Mouse (Mus musculus) layer of hippocampus, adult 9-11 months (tissue): ENCODE data around the gene Srpk2.
"Not testable (repeated sequence)": the region's sequence is repeated elsewhere in the genome, so short reads cannot be mapped to it uniquely, and the experiment has no call there.

Source experiments
- DNase-seq: peaks from one replicate; pipeline ENCODE4 v3.0.0; 2022

Gene Srpk2

DNA sequence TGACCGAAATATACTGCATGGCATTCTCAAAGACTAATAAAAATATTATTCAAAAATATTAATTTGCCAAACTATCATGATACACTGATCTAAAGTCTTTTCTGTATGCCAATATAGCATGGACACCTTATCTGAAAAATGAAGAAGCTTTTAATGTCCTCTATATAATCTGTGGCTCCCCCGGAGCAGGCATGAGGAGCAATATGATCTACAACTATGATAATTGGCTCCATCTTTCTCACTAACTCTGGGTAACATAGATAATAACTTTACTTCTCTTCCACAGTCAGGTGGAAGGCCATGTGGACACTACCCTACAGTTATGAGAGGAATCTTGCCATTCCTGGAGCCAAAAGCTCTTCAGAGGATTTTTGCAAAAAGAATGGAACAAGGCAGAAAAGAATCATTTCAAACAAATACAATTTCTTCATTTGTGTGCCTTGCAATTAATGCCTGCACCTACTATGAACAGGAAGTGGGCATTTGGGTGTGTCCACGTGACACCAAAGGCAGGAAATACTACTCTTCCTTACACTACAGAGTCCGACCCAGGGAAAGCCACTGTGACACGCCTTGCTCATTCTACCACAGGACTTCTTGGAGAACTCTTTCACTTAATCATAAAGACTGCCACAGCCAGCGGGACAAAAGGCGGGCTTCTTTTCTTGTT, 80.2 kb downstream of the Srpk2 start:
- no peak for DNase-seq

DNA sequence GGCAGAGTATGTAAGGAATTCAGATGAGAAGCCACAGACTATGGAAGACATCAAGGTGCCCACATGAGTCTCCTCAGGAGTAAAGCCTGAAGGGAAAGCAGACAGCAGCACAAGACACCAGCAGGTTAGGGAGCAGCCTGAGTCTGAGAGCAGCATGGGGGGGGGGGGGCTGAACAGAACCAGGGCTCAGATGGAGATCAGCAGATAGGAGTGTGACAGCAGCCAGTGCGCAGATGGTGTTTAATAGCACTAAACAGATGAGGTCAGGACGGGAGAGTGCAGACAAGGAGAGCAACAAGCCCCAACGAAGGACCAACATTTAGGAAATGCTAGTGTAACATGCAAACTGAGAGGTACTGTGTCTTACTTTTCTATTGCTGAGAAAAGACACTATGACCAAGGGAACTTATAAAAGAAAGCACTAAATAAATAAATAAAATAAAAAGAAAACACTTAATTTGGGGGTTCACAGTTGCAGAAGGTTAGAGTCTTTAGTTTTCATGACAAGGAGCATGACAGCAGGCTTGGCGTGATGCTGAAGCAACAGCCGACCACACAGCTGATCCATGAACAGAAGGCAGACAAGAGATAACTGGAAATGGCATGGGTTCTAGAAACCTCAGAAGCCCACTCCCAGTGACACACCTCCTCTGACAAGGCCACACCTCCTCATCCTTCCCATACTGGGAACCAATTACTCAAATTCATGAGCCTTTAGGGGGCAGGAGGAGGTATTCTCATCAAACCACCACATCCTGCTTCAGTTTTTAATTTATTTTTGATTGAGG, 84.5 kb downstream of the Srpk2 start:
- DNase-seq, result no peak

DNA sequence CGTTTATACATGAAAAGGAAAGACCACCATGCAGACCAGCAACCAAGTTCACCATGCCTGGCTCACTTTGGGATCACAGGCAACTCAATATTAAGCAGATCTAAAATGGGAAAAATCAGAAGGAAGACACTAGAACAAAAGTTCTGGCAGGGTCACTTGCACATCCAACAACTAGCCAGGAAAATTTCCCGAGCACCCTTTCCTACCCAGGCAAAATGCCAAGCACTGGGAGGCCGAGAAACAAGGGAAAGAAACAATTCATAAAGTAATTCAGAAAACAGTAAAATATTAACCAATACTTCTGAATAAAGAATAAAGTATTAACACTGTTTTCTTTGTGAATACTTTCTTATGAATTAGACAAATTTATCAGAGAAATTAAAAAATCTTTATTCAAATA, 85.2 kb downstream of the Srpk2 start:
- DNase-seq, result no peak

DNA sequence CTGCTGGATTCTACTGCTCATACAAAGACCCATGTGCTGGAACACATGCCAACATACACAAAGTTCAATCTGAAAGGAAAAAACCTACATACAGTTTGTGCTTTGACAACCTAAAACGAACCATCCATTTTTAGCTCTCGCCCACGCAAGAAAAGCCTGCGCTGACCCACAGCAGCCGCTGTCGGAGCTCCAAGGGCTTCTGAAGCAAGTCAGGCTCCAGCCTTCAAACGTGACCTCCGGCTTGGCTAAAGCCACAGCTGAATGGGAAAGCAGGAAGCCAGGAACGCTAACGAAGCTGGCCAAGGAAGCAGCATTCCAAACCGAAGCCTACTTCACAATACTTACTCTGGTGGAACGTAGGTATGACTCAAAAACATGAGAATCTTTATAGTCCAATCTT, 85.9 kb downstream of the Srpk2 start:
- no peak for DNase-seq

DNA sequence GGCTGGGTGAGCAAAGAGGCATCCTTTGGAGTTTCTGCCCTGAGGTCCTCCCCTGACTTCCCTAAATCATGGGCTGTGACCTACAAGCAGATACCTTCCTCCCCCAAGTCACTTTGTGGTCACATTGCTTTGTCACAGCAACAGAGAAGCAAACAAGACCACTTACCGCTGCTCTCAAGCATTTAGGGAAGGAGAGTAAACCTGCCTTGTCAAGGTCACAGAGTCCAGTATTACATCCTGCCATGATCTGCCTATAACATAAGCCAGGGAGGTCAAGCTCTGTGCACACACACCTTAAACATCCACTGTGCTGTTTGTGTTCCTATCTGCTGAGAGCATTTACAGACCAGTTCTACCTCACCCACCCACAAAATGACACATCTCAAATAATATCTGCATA, 86.4 kb downstream of the Srpk2 start:
- DNase-seq, result no peak

DNA sequence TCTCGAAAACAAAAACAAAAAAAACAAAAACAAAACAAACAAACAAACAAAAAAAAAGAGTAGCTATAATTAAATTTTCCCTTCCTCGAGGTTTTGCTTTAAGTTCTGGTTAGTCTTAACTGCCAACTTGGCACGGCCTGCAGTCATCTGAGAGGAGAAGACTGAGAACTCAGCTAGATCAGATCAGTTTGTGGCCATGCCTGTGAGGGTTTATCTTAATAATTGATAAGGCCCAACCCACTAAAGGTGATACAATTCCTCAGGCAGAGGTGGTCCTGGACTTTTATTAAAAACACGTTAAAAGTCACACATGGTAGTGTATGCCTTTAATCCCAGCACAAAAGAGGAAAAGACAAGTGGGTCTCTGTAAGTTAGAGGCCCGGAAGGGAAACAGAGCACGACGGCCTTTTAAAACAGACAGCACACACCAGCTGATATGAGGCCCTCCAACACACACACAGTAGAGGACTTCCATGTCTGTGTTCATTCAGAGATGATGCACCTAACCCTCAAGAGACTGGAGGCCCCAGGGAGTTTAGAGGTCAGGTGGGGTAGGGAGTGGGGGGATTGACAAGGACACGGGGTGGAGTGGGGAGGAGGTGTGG, 87.1 kb downstream of the Srpk2 start:
- DNase-seq, result no peak

DNA sequence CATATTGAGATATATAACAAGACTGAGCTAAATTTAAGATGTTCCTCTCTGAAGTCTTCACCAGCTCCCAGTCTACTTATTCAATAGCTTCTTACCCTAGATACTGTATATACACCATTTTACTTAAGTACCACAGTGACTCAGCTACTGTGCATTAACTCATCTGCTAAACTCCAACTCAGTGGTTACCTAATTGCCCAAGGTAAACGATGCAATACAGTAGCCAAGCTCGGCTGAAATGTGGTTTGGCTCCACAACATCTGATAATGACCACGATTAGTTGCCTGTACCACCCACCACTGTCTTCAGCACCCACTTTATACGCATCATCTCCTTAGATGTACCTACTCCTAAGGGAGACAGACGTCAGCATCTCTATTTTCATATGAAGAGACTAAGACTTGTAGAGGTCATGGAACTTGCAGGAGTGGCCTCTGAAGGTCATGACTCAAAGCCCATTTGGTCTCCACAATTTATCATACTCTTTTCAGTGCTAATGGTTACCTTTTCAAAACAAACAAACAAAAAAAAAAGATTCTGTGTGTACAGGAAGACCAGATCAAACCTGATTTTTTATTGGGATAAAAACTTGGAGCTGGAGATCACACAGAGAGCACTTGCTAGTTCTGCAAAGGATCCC, 88.0 kb downstream of the Srpk2 start:
- DNase-seq, result no peak

DNA sequence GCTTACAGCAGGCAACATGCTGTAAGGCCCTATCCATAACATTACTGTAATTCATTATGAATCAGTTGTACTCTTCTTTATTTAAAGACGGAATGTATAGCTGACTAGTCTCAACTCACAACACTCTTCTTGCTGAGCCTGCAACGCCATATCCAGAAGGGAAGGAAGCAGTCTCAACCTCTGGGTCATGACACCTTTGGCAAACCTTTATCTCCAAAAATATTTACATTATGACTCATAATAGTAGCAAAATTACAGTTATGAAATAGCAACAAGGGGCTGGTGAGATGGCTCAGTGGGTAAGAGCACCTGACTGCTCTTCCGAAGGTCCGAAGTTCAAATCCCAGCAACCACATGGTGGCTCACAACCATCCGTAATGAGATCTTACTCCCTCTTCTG, 94.1 kb downstream of the Srpk2 start:
- DNase-seq, result not testable (repeated sequence)

DNA sequence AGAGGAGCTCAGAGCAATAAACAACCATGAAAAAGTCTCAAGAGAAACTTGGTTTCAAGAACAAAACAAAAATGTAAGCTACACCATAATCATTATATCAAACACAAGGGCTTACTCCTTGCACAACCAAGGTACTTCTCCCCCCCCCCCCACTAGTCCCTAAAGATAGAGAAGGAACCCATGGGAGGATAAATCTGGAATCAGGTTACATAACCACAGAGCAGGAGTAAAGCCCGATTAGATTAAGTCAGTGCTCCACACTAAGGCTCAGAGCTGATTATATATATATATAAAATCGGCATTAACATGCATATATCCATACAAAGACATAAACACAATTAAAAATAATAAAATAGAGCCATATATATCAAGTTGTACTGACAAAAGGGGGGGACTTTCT, 96.8 kb downstream of the Srpk2 start:
- DNase-seq, result no peak

DNA sequence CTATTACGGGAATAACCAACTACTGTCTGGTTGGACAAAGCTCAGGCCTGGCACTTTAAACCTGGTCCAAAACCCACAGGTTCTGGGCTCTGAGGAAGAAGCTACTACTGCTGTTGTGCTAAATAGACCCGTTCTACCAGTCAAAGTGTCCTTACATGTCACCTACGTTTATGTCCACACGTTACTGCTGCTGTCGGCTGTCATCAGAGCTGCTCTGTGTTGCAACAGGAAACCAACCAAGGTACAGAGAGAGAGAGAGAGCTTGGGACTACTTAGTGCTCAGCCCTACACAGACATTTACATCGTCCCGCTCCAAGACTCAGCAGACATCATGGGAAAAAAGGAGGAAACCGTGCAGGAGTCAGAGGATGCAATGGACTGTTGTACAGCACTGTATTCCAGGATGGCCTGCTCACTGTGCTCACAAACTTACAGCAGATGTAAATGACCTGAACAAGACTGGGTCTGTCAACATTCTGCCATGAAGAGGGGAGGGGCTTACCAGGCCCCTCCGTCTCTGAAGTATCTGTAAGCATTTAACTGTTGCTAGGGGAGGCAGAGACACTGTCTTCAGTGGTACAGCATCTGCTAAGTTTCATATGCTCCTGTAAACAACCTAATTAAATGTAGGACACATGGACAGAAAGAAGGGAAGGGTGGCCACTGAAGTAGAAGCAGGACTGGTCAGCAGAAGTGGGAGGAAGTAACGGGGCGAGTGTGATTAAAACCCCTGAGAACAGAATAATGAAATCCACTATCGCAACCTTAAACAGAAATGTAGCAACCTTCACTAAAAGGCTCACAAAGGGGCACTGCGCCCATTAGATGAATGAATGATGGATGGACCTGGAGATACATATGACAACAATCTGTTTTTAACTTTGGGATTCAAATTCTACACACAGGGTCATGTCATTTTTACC, 97.6 kb downstream of the Srpk2 start:
- DNase-seq, result no peak

DNA sequence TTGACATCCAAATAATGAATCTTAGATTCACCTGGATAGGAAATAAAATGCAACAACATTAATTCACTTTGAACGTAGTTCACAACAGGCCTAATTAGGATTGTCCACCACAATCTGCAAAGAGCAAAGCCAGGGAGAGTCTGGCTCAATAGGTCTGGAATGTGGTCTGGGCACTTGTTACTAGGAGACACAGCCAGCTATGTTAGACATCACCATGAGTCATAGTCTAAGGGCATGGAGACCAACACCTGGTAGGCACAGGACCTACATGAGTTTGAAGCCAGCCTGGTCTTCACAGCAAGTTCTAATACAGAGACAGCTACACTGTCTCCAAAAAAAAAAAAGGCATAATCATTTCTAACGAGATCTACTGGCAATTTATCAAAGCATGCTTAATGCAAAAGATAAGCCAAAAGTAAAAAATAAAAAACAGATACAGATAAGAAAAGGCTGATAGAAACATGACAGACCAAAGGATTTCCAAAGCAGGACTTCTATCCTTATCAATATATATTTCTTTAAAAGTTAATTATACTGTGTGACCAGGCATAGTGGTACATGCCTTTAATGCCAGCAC, 102.8 kb downstream of the Srpk2 start:
- DNase-seq, result no peak

DNA sequence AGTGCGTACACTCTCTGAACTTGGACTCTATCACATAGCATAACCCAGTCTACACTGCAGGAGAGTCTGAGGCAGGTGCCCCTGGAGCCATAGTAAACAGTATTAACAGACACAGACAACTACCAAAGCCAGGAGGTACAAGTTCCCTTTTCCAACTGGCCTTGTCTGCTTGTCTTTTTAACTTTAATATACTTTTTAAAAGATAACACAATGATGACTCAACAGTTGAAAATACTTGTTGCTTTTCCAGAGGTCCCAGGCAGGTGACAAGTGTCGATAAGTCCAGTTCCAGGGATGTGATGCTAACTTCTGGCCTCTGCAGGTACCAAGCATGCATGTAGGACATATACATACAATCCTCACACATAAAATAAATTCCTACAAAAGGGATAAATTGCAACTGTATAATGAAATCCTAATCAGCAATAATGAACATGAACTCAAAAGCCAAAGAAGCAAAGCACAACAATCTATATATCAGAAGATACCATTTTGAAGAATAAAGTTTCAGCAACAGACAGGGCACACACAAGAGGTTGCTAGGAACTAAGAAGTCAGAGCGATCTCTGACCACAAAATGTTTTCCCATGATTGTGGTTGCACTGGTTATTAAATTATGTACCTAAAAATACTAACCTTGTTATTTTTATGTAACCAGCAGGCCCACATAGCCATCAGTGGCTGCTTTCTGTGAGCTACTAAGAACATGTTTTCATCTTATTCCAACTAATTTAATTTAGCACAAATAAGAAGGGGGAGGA, 105.1 kb downstream of the Srpk2 start:
- no peak for DNase-seq

DNA sequence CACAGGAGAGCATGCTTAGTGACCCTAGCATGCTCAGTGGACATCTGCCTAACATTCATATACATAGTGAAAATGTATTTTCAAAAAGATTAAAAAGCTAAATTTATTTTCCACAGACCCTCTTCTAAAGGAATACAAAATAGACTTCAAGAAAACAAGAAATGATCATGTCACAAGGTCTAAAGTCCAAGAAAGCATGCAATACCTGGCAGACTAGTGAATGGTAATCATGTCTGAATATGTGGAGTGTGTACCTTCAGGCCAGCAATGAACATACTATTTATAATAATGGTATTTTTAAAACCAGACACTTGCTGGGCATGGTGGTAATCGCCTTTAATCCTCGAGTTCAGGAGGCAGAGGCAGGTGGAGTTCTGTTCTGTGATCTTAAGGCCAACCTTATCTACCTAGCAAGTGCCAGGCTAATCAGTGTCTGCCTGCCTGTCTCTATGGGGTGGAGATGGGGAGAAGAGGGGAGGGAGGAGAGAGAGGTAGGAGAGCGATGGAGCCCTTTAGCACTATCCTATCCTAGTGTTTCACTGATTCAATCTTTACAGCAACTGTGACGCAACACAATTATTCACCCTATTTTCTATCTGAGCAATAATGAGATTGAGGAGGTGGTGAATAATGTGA, 106.0 kb downstream of the Srpk2 start:
- DNase-seq, result no peak

DNA sequence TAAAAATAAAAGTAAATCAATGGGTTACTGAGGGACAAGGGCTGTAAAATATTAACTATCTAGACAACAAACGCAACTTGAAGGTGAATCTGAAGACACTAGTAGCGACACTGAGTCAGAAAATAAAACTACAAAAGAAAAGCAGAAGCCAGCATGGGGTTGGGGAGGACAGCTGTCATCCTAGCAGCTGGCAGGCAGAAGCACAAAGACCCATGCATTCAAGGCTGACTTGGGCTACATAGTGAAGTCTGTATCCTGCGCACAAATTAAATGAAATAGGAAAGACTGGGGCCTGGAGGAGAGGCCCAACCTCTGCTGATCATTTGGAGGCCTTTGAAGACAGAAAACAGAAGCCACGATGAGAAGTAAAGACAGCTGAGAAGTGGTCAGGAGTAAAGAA, 106.6 kb downstream of the Srpk2 start:
- DNase-seq, result no peak

DNA sequence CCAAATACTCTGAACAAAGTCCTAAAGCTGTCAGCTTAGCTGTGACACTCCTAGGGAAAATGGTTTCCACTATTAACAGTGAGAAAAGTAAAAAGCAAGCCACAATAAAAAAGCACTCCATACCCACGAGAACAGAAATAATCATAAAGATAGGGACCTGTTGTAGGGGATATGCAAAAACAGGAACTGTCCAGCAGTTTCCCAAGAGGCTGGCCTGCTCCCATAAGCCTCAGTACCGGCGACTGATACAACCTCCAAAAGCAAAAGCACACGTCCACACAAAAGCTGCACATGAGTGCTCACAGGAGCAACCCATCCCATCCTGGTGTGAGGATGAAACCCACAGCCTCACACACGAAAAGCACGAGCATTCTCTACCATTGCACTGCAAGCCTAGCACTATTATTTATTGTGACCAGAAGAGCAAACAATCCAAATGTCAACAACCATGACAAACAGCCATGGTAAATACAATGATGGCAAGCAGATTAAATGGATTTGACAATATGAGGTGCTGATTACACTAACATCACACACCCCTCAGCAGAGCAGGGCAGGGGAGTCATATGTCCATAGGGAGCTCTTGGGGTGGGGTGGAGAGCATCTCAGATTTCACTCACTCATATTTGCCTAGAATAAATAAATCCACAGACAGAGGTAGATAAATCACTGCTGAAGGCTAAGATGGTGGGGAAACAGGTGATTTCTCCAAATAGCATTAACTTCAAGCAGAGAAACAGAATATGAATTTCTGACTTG, 107.9 kb downstream of the Srpk2 start:
- no peak for DNase-seq

DNA sequence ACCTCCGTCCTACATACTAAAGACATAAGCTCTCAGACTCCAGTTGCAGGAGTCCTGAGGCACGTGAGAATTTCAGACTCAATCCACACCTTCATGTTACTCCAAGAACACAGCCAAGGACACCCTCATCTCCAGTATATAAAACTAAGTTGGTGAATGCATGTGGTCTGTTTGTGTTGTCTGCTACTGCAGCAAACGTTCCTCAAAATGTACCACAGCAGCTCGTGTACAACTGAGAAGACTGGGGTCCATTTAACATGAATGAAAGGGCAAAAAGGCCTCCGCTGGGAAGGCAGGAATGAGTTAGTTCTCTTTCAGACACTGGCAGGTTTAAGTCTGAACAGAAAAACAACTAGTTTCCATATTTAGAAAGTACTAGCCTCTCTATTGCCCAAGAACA, 110.5 kb downstream of the Srpk2 start:
- no peak for DNase-seq

DNA sequence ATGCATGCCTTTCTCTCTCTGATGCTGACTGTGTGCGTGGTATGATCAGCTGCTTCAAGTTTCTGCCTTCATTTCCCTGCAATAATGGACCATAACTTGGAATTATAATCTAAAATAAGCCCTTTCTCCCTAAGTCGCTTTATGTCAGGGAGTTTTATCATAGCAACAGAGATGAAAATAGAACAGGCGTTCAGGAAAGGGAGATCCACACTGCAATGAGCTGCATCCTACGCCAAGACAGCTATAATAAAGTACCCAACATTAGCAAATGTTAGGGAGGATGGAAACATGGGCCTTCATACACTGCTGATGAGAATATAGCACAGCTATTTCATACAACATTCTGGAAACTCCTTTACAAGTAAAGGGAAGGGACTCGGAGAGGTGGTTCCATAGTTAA, 116.2 kb downstream of the Srpk2 start:
- no peak for DNase-seq

DNA sequence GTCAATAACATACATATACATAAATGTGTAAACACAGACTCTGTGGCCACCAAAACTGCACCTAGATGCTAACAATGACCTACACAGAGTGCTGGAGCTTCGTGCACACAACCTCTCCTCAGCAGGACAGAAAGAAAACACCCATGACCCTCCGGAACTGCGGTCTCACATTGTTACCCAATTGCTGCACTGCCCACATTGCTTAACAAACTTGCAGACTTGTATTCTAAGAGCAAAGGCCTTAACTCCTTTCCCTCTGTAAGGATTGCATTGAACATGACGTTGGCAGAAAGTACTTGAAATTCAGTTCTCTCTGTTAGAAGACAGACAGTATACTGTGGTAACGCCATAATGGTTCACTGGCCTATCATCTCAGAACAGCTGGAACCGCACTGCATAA, 118.0 kb downstream of the Srpk2 start:
- no peak for DNase-seq

DNA sequence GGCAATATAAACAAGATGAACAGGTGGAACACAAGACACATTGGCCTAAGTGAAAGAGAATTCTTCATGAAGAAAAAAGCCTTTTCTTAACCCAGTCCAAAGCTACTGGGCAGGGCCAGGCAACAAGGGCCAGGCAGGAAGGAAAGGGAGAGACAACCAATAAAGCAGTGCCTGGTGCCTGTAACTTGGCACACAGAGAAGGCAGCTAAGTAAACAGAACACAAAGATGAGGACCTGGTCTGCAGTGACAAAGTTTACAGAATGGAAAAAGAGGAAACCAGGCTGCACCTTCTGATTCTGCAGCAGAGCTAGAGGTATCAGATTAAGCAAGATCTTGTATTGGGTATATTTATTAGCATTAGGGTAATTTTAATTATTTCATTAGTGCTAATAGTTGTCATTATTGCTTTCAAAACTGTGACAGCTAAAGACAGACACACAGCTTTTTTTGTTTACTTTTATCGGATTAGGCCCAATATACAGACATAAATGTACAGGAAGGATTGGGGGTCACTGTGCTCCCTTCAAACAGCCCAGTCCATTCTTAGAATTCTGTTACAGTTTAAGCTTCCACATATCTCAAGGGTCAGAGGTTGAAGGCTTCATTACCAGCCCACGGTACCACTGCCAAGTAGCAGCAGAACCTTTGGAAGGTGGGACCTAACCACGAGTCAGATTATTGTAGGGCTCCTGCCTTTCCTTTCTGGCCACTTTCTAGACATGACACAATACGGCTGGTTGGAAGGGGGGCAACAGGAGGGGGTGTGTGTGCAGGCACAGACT, 121.9 kb downstream of the Srpk2 start:
- no peak for DNase-seq
